8 mouse cellular contexts compared by ENCODE assay signal in genomic region chr3:89458965-89459807, GRCm38 (mm10). TPM values are rescaled to one million over a fixed set of nuclear protein-coding genes. Genes with fewer than 3 reads are reported as not detected.
DNase-seq lines count a peak whose midpoint lies in the region; ATAC-seq and TF ChIP-seq lines count a peak whose summit lies in the region.

No protein-coding gene starts in this region.

- peak overlapping the region; percentile 17 for H3K4me2 ChIP-seq in CH12.LX (ENCODE audit: insufficient read depth, low read depth, poor library complexity, severe bottlenecking)
- peak overlapping the region; percentile 55 for H3K4me2 ChIP-seq in forebrain, embryonic 11.5 days (ENCODE audit: low read depth, low read length, severe bottlenecking)
- H3K4me2 ChIP-seq in heart, embryonic 16.5 days (ENCODE audit: low read depth, low read length) = peak overlapping the region; percentile 79
- H3K4me2 ChIP-seq in liver, embryonic 13.5 days = peak overlapping the region; percentile 90
- H3K4me2 ChIP-seq in stomach, embryonic 14.5 days (replicated peaks; ENCODE audit: low read depth, low read length) = peak overlapping the region; percentile 79

- no peak for TF ChIP-seq RAD21 in CH12.LX (IDR thresholded peaks at IDR 0.05; ENCODE audit: low read depth, low read length)

- 2% methylated on average over 35 of the region's 36 CpGs for WGBS in forebrain, embryonic 11.5 days
- WGBS in heart, embryonic 16.5 days = under 1% methylated on average over 35 of the region's 36 CpGs
- under 1% methylated on average over 35 of the region's 36 CpGs for WGBS in liver, embryonic 13.5 days (ENCODE audit: insufficient replicate concordance)
- 1% methylated on average over 35 of the region's 36 CpGs for WGBS in stomach, embryonic 14.5 days

- TF ChIP-seq CTCF in CH12.LX (conservative IDR thresholded peaks at IDR 0.05 in 1 of 2, IDR thresholded peaks at IDR 0.05 in 1 of 2; ENCODE audit: low read depth in 2 of 2, low read length in 2 of 2) = no peak

- H3K4me3 ChIP-seq in CH12.LX (replicated peaks in 1 of 3; ENCODE audit: low read depth in 2 of 3, low read length in 2 of 3, poor library complexity in 1 of 3) = peak overlapping the region; percentile 62 to 78 (median 73)
- H3K4me3 ChIP-seq in forebrain, embryonic 11.5 days (ENCODE audit: low read depth, low read length) = peak overlapping the region; percentile 53
- peak overlapping the region; percentile 77 for H3K4me3 ChIP-seq in heart, embryonic 16.5 days (ENCODE audit: low read length)
- peak overlapping the region; percentile 71 for H3K4me3 ChIP-seq in liver, embryonic 13.5 days (replicated peaks)
- peak overlapping the region; percentile 70 for H3K4me3 ChIP-seq in stomach, embryonic 14.5 days (ENCODE audit: low read depth, low read length)

- H3K36me3 ChIP-seq in CH12.LX (replicated peaks in 1 of 2; ENCODE audit: control insufficient read depth in 1 of 2, insufficient read depth in 1 of 2, low read length in 1 of 2) = peaks cover 0 to 23% of the 10 kb centered on the region in 2 experiments
- H3K36me3 ChIP-seq in forebrain, embryonic 11.5 days (ENCODE audit: control insufficient read depth, insufficient read depth, low read length) = no peaks in the 10 kb centered on the region
- no peaks in the 10 kb centered on the region for H3K36me3 ChIP-seq in heart, embryonic 16.5 days (ENCODE audit: control insufficient read depth, insufficient read depth)
- H3K36me3 ChIP-seq in liver, embryonic 13.5 days = no peaks in the 10 kb centered on the region
- H3K36me3 ChIP-seq in stomach, embryonic 14.5 days (ENCODE audit: control insufficient read depth, insufficient read depth, low read length) = peaks cover 3% of the 10 kb centered on the region; the same call in 1 of the 2 replicates

- H3K27ac ChIP-seq in CH12.LX (ENCODE audit: insufficient read depth, low read depth) = no peak overlapping the region
- H3K27ac ChIP-seq in forebrain, embryonic 11.5 days (ENCODE audit: low read depth, low read length) = peak overlapping the region; percentile 60; the same call in 1 of the 2 replicates
- peak overlapping the region; percentile 79 for H3K27ac ChIP-seq in heart, embryonic 16.5 days (ENCODE audit: low read length)
- peak overlapping the region; percentile 85 for H3K27ac ChIP-seq in liver, embryonic 13.5 days
- H3K27ac ChIP-seq in stomach, embryonic 14.5 days (ENCODE audit: low read length) = peak overlapping the region; percentile 82

- H3K79me2 ChIP-seq in CH12.LX (replicated peaks; ENCODE audit: control insufficient read depth, extremely low read depth, insufficient read depth, poor library complexity, severe bottlenecking) = no peaks in the 10 kb centered on the region

- H3K27me3 ChIP-seq in CH12.LX (replicated peaks) = no peaks in the 10 kb centered on the region
- no peaks in the 10 kb centered on the region; the same call in 1 of the 2 replicates for H3K27me3 ChIP-seq in forebrain, embryonic 11.5 days (ENCODE audit: control insufficient read depth, insufficient read depth, low read length)
- no peaks in the 10 kb centered on the region for H3K27me3 ChIP-seq in heart, embryonic 16.5 days (ENCODE audit: control insufficient read depth, insufficient read depth, low read length)
- H3K27me3 ChIP-seq in liver, embryonic 13.5 days = no peaks in the 10 kb centered on the region
- H3K27me3 ChIP-seq in stomach, embryonic 14.5 days (ENCODE audit: control insufficient read depth, insufficient read depth, low read length) = no peaks in the 10 kb centered on the region

- in situ Hi-C loops in CH12.LX (cut with MboI; ENCODE audit: low pct_ligation_motif_present, low pct_unique_long_range_greater_than_20kb, low sequenced_read_pairs) = no loop called here

- peak overlapping the region; percentile 48 for H3K9ac ChIP-seq in CH12.LX (ENCODE audit: insufficient read depth, low read depth)
- peak overlapping the region; percentile 70 for H3K9ac ChIP-seq in forebrain, embryonic 11.5 days (ENCODE audit: low read length)
- peak overlapping the region; percentile 75 for H3K9ac ChIP-seq in heart, embryonic 16.5 days (ENCODE audit: low read length)
- H3K9ac ChIP-seq in liver, embryonic 13.5 days = peak overlapping the region; percentile 82
- peak overlapping the region; percentile 64 for H3K9ac ChIP-seq in stomach, embryonic 14.5 days (replicated peaks; ENCODE audit: low read depth, low read length)

- peak; percentile 88 for ATAC-seq in forebrain, embryonic 11.5 days (replicated peaks; ENCODE audit: low FRiP score)
- peak; percentile 88 for ATAC-seq in heart, embryonic 16.5 days (replicated peaks; ENCODE audit: extremely low read depth, insufficient read depth, low FRiP score)
- ATAC-seq in liver, embryonic 13.5 days (ENCODE audit: low read depth) = peak; percentile 86
- ATAC-seq in stomach, embryonic 14.5 days (ENCODE audit: insufficient number of reproducible peaks, insufficient read depth, low FRiP score, low read depth) = peak; percentile 88

- H3K9me3 ChIP-seq in CH12.LX (replicated peaks; ENCODE audit: low read length) = peaks cover 3% of the 10 kb centered on the region
- H3K9me3 ChIP-seq in forebrain, embryonic 11.5 days (ENCODE audit: control insufficient read depth, low read length) = no peaks in the 10 kb centered on the region
- H3K9me3 ChIP-seq in heart, embryonic 16.5 days (replicated peaks; ENCODE audit: control insufficient read depth, low read length) = no peaks in the 10 kb centered on the region
- H3K9me3 ChIP-seq in liver, embryonic 13.5 days (replicated peaks) = no peaks in the 10 kb centered on the region
- no peaks in the 10 kb centered on the region for H3K9me3 ChIP-seq in stomach, embryonic 14.5 days (ENCODE audit: control insufficient read depth, low read depth, low read length)

- DNase-seq in CH12.LX (ENCODE audit: extremely low read depth) = peak; percentile 92
- peak; percentile 90 for DNase-seq in c-Kit-positive CD71-negative TER-119-negative erythroid progenitor cells, embryonic 14.5 days (ENCODE audit: low read depth)
- DNase-seq in forebrain, embryonic 11.5 days (ENCODE audit: low spot score) = peak; percentile 95
- peak; percentile 96 to 99 for DNase-seq in kidney, postnatal 25 days
- peak; percentile 86 for DNase-seq in liver, embryonic 13.5 days
- DNase-seq in natural killer cell, adult 2 months (ENCODE audit: low spot score in 2 of 2) = peak; percentile 95 to 96

- dilution Hi-C loops in CH12.LX (cut with MboI; ENCODE audit: extremely low pct_ligation_motif_present, extremely low pct_unique_long_range_greater_than_20kb, low sequenced_read_pairs) = no loop called here

- TF ChIP-seq EP300 in CH12.LX (IDR thresholded peaks at IDR 0.05; ENCODE audit: low read length) = no peak

- peaks cover 5 to 28% of the 10 kb centered on the region in 2 experiments; a peak in 2 of 4 replicates for H3K4me1 ChIP-seq in CH12.LX (ENCODE audit: control insufficient read depth in 1 of 2, insufficient read depth in 2 of 2)
- no peaks in the 10 kb centered on the region for H3K4me1 ChIP-seq in forebrain, embryonic 11.5 days (replicated peaks; ENCODE audit: control insufficient read depth, insufficient read depth, low read length)
- H3K4me1 ChIP-seq in heart, embryonic 16.5 days (ENCODE audit: control insufficient read depth, insufficient read depth, low read length) = peaks cover 12% of the 10 kb centered on the region
- H3K4me1 ChIP-seq in liver, embryonic 13.5 days (replicated peaks) = peaks cover 38% of the 10 kb centered on the region
- no peaks in the 10 kb centered on the region for H3K4me1 ChIP-seq in stomach, embryonic 14.5 days (ENCODE audit: control insufficient read depth, insufficient read depth, low read length)

- TF ChIP-seq POLR2A in CH12.LX (IDR thresholded peaks at IDR 0.05; ENCODE audit: low read depth, low read length) = peak; percentile 67

RNA-seq across cellular contexts. Expression of gene Pmvk, which starts 4.8 kb away (rescaled TPM):
- total RNA-seq in CH12.LX (2012; rRNA removed) = 42.1 and 50.5 TPM in 2 replicates
- total RNA-seq in CH12.LX (2014; rRNA removed) = 64.0 and 69.3 TPM in 2 replicates
- 42.0 and 47.1 TPM in 2 replicates for polyA plus RNA-seq in CH12.LX (2012; ENCODE audit: insufficient read length, low read depth)
- polyA plus RNA-seq in forebrain, embryonic 11.5 days (2014; fragmentation: Nextera tagmentation; extraction: Ambion mirVana) = 62.5 and 71.1 TPM in 2 replicates
- 51.5 and 59.3 TPM in 2 replicates for polyA plus RNA-seq in heart, embryonic 16.5 days (2015; fragmentation: Nextera tagmentation; extraction: Ambion mirVana)
- 39.5 and 40.4 TPM in 2 replicates for polyA plus RNA-seq in liver, embryonic 13.5 days (2015; fragmentation: Nextera tagmentation; extraction: Ambion mirVana)
- 50.4 and 50.5 TPM in 2 replicates for polyA plus RNA-seq in stomach, embryonic 14.5 days (2014; fragmentation: Nextera tagmentation; extraction: Ambion mirVana)

RNA-seq across cellular contexts. Expression of gene Pbxip1, which starts 22.7 kb away (rescaled TPM):
- total RNA-seq in CH12.LX (2012; rRNA removed) (16.3 and 18.4 TPM in 2 replicates), CH12.LX (2014; rRNA removed) (14.1 and 14.6 TPM in 2 replicates)
- polyA plus RNA-seq in CH12.LX (2012; ENCODE audit: insufficient read length, low read depth) = 17.3 and 17.6 TPM in 2 replicates
- 9.1 and 10.0 TPM in 2 replicates for polyA plus RNA-seq in forebrain, embryonic 11.5 days (2014; fragmentation: Nextera tagmentation; extraction: Ambion mirVana)
- 67.5 and 74.8 TPM in 2 replicates for polyA plus RNA-seq in heart, embryonic 16.5 days (2015; fragmentation: Nextera tagmentation; extraction: Ambion mirVana)
- 6.0 and 6.8 TPM in 2 replicates for polyA plus RNA-seq in liver, embryonic 13.5 days (2015; fragmentation: Nextera tagmentation; extraction: Ambion mirVana)
- polyA plus RNA-seq in stomach, embryonic 14.5 days (2014; fragmentation: Nextera tagmentation; extraction: Ambion mirVana) = 21.7 and 25.3 TPM in 2 replicates

RNA-seq across cellular contexts. Expression of gene Pygo2, which starts 29.2 kb away (rescaled TPM):
- total RNA-seq in CH12.LX (2012; rRNA removed) = 40.2 and 40.8 TPM in 2 replicates
- total RNA-seq in CH12.LX (2014; rRNA removed) = 21.5 and 21.9 TPM in 2 replicates
- polyA plus RNA-seq in CH12.LX (2012; ENCODE audit: insufficient read length, low read depth) = 29.7 and 31.7 TPM in 2 replicates
- polyA plus RNA-seq in forebrain, embryonic 11.5 days (2014; fragmentation: Nextera tagmentation; extraction: Ambion mirVana) = 53.9 and 60.6 TPM in 2 replicates
- 21.8 and 24.0 TPM in 2 replicates for polyA plus RNA-seq in heart, embryonic 16.5 days (2015; fragmentation: Nextera tagmentation; extraction: Ambion mirVana)
- 11.0 and 12.0 TPM in 2 replicates for polyA plus RNA-seq in liver, embryonic 13.5 days (2015; fragmentation: Nextera tagmentation; extraction: Ambion mirVana)
- polyA plus RNA-seq in stomach, embryonic 14.5 days (2014; fragmentation: Nextera tagmentation; extraction: Ambion mirVana) = 39.7 and 49.2 TPM in 2 replicates

RNA-seq across cellular contexts. Expression of gene Shc1, which starts 40.9 kb away (rescaled TPM):
- total RNA-seq in CH12.LX (2012; rRNA removed) (23.1 and 24.2 TPM in 2 replicates), CH12.LX (2014; rRNA removed) (40.2 and 40.6 TPM in 2 replicates)
- 32.1 and 32.3 TPM in 2 replicates for polyA plus RNA-seq in CH12.LX (2012; ENCODE audit: insufficient read length, low read depth)
- 30.9 and 31.6 TPM in 2 replicates for polyA plus RNA-seq in forebrain, embryonic 11.5 days (2014; fragmentation: Nextera tagmentation; extraction: Ambion mirVana)
- 67.7 and 72.3 TPM in 2 replicates for polyA plus RNA-seq in heart, embryonic 16.5 days (2015; fragmentation: Nextera tagmentation; extraction: Ambion mirVana)
- polyA plus RNA-seq in liver, embryonic 13.5 days (2015; fragmentation: Nextera tagmentation; extraction: Ambion mirVana) = 42.3 and 51.4 TPM in 2 replicates
- 68.7 and 73.2 TPM in 2 replicates for polyA plus RNA-seq in stomach, embryonic 14.5 days (2014; fragmentation: Nextera tagmentation; extraction: Ambion mirVana)

RNA-seq across cellular contexts. Expression of gene Cks1b, which starts 41.0 kb away (rescaled TPM):
- 173 and 195 TPM in 2 replicates for total RNA-seq in CH12.LX (2012; rRNA removed)
- 224 and 268 TPM in 2 replicates for total RNA-seq in CH12.LX (2014; rRNA removed)
- polyA plus RNA-seq in CH12.LX (2012; ENCODE audit: insufficient read length, low read depth) = 200 and 270 TPM in 2 replicates
- 491 and 495 TPM in 2 replicates for polyA plus RNA-seq in forebrain, embryonic 11.5 days (2014; fragmentation: Nextera tagmentation; extraction: Ambion mirVana)
- polyA plus RNA-seq in heart, embryonic 16.5 days (2015; fragmentation: Nextera tagmentation; extraction: Ambion mirVana) = 288 and 304 TPM in 2 replicates
- polyA plus RNA-seq in liver, embryonic 13.5 days (2015; fragmentation: Nextera tagmentation; extraction: Ambion mirVana) = 282 and 301 TPM in 2 replicates
- 470 and 503 TPM in 2 replicates for polyA plus RNA-seq in stomach, embryonic 14.5 days (2014; fragmentation: Nextera tagmentation; extraction: Ambion mirVana)

Comparison
In these comparisons a context has a peak if more than half of its experiments do, and no peak if none do; other contexts are left out.
1. H3K4me2 ChIP-seq: peak in every context shown above with its lines; median percentile 90 in liver, embryonic 13.5 days; 79 in heart, embryonic 16.5 days; 79 in stomach, embryonic 14.5 days; 55 in forebrain, embryonic 11.5 days; 17 in CH12.LX.